Mouse (Mus musculus) E14TG2a.4 (cell line): Measurements from ENCODE around the gene Pfdn6.

Source experiments
- CTCF ChIP-seq: conservative IDR thresholded peaks from 2 replicates; pipeline ENCODE4 v1.5.1; 2014; ENCODE audit warnings: low read length
- NANOG ChIP-seq: IDR thresholded peaks from 2 replicates; pipeline ENCODE4 v1.6.1; 2014; ENCODE audit warnings: borderline replicate concordance, low read length, mixed read lengths

GRCm38 (mm10) chr17:33953961-33954565 is 13.9 kb upstream of the Pfdn6 start:
- no peak for TF ChIP-seq CTCF
- no peak for TF ChIP-seq NANOG
